ENCODE assay signal across 11 mouse cellular contexts in the genomic region with DNA sequence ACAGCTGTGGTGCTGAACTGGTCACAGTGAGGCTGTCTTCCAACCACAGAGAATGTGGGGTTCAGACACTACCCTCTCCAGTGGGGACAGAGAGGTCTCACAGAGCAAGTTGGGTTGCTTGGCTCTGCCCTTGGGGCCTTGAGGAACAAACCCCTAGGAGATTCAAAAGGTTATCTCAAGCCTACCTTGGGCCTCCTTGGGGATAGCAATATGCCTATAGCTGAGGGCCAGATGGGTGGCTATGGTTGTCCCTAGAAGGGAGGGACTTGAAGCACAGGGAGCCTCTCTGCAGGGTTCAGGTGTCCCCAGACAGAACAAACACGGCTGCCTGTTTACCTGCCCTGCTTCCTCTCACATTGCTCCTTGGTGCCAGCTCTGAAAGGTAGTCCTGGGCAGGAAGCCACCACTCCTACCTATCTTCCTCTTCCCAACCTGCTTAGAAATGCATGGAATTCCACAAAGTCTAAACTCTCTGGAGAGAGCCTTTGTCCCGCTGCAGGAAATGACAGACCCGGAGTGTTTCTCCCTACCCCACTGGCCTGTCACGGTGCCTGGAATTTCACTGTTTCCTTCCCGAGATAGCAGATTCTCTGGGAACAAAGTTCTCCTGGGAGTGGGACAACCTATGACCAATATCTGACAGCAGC. TPM values are rescaled to one million over a fixed set of nuclear protein-coding genes. Genes with fewer than 3 reads are reported as not detected.
DNase-seq lines count a peak whose midpoint lies in the region; ATAC-seq lines count a peak whose summit lies in the region.
"Had no signal": no experiment of that assay in that cellular context is flagged by ENCODE, and none has a peak within 500 bp of the region (broad histone marks: within the 10 kb centered on the region; RNA-seq: fewer than 3 reads in every experiment).

No protein-coding gene starts in this region.

- H3K4me3 ChIP-seq in heart, embryonic 13.5 days = no peak overlapping the region
- H3K4me3 ChIP-seq in kidney, embryonic 15.5 days (replicated peaks) = no peak overlapping the region
- no peak overlapping the region for H3K4me3 ChIP-seq in lung, embryonic 16.5 days (ENCODE audit: low read length)
- H3K4me3 ChIP-seq: erythroblast, embryonic 14.5 days had no signal

- peaks cover 58% of the 10 kb centered on the region for H3K4me1 ChIP-seq in heart, embryonic 13.5 days
- H3K4me1 ChIP-seq in kidney, embryonic 15.5 days = peaks cover 47% of the 10 kb centered on the region
- H3K4me1 ChIP-seq in lung, embryonic 16.5 days (replicated peaks; ENCODE audit: control insufficient read depth, insufficient read depth, low read length) = peaks cover 14% of the 10 kb centered on the region

- H3K27me3 ChIP-seq in heart, embryonic 13.5 days (replicated peaks) = no peaks in the 10 kb centered on the region
- no peaks in the 10 kb centered on the region for H3K27me3 ChIP-seq in kidney, embryonic 15.5 days
- H3K27me3 ChIP-seq in lung, embryonic 16.5 days (ENCODE audit: control insufficient read depth, insufficient read depth, low read depth, low read length) = no peaks in the 10 kb centered on the region

- peak overlapping the region; percentile 85 for H3K27ac ChIP-seq in heart, embryonic 13.5 days (replicated peaks)
- peak overlapping the region; percentile 59; the same call in 1 of the 2 replicates for H3K27ac ChIP-seq in kidney, embryonic 15.5 days
- peak overlapping the region; percentile 87 for H3K27ac ChIP-seq in lung, embryonic 16.5 days (ENCODE audit: low read length)
- H3K27ac ChIP-seq: hindbrain, embryonic 14.5 days had no signal

- H3K36me3 ChIP-seq in heart, embryonic 13.5 days = peaks cover 62% of the 10 kb centered on the region
- peaks cover 77% of the 10 kb centered on the region for H3K36me3 ChIP-seq in kidney, embryonic 15.5 days
- H3K36me3 ChIP-seq in lung, embryonic 16.5 days (ENCODE audit: control insufficient read depth, insufficient read depth, low read length) = peaks cover 29% of the 10 kb centered on the region

- DNase-seq in adrenal gland, postnatal 10 days = peak; percentile 27
- DNase-seq in adrenal gland, adult 2 months = no peak
- DNase-seq in ovary, postnatal 36 days (ENCODE audit: low spot score) = no peak
- no peak for DNase-seq in cerebellum, adult 9-11 months

- peak overlapping the region; percentile 52; the same call in 1 of the 2 replicates for H3K9ac ChIP-seq in heart, embryonic 13.5 days
- no peak overlapping the region for H3K9ac ChIP-seq in kidney, embryonic 15.5 days
- no peak overlapping the region for H3K9ac ChIP-seq in lung, embryonic 16.5 days (ENCODE audit: low read length)
- H3K9ac ChIP-seq: hindbrain, embryonic 14.5 days had no signal

- H3K9me3 ChIP-seq in heart, embryonic 13.5 days = no peaks in the 10 kb centered on the region
- no peaks in the 10 kb centered on the region for H3K9me3 ChIP-seq in kidney, embryonic 15.5 days (replicated peaks)
- H3K9me3 ChIP-seq in lung, embryonic 16.5 days (ENCODE audit: control insufficient read depth, low read length) = no peaks in the 10 kb centered on the region

- no peak overlapping the region for H3K4me2 ChIP-seq in heart, embryonic 13.5 days
- no peak overlapping the region for H3K4me2 ChIP-seq in kidney, embryonic 15.5 days
- no peak overlapping the region for H3K4me2 ChIP-seq in lung, embryonic 16.5 days (ENCODE audit: low read depth, low read length)
- H3K4me2 ChIP-seq: hindbrain, embryonic 14.5 days had no signal

- ATAC-seq in heart, embryonic 13.5 days (ENCODE audit: extremely low read depth, insufficient number of reproducible peaks, low FRiP score, low TSS enrichment) = no peak
- no peak for ATAC-seq in kidney, embryonic 15.5 days (replicated peaks; ENCODE audit: low FRiP score)
- peak; percentile 51 for ATAC-seq in lung, embryonic 16.5 days (ENCODE audit: low read depth)
- no peak for ATAC-seq in erythroblast, adult 5-6 weeks (replicated peaks; ENCODE audit: low FRiP score, poor library complexity, severe bottlenecking)

- WGBS in heart, embryonic 13.5 days = 12% methylated on average over 5 of the region's 5 CpGs
- 37% methylated on average over 5 of the region's 5 CpGs for WGBS in kidney, embryonic 15.5 days
- WGBS in lung, embryonic 16.5 days = 14% methylated on average over 5 of the region's 5 CpGs

RNA-seq across cellular contexts. Expression of gene Gm11037, which starts 6.7 kb away (rescaled TPM):
- total RNA-seq in adrenal gland, postnatal 10 days (2021) = not detected
- not detected for total RNA-seq in adrenal gland, adult 2 months (2021)
- not detected in 2 replicates for polyA plus RNA-seq in adrenal gland, adult 2 months (2012; rRNA removed)
- not detected in 2 replicates for polyA plus RNA-seq in heart, embryonic 13.5 days (2015; fragmentation: Nextera tagmentation; extraction: Ambion mirVana)
- polyA plus RNA-seq in kidney, embryonic 15.5 days (2015; fragmentation: Nextera tagmentation; extraction: Ambion mirVana) = not detected in 2 replicates
- polyA plus RNA-seq in lung, embryonic 16.5 days (2015; fragmentation: Nextera tagmentation; extraction: Ambion mirVana) = not detected in 2 replicates
- total RNA-seq in erythroblast, adult 5-6 weeks (2015; ENCODE audit: low replicate concordance) = not detected in 2 replicates
- total RNA-seq in erythroblast, adult 5-6 weeks (2017; ENCODE audit: low replicate concordance) = not detected in 2 replicates
- polyA plus RNA-seq: erythroblast, embryonic 14.5 days; hindbrain, embryonic 14.5 days; limb, embryonic 14.5 days had no signal

RNA-seq across cellular contexts. Expression of gene Hspa12b, which starts 12.9 kb away (rescaled TPM):
- 10 to 100 TPM; 23.5 to 27.5 TPM for total RNA-seq in adrenal gland, postnatal 10 days (2021)
- 10 to 100 TPM in 1 of 2 experiments, 1 to 10 TPM in 1; 6.9 to 12.6 TPM for total RNA-seq in adrenal gland, adult 2 months (2021)
- polyA plus RNA-seq in adrenal gland, adult 2 months (2012; rRNA removed) = 9.4 and 16.4 TPM in 2 replicates
- 8.1 and 8.4 TPM in 2 replicates for polyA plus RNA-seq in heart, embryonic 13.5 days (2015; fragmentation: Nextera tagmentation; extraction: Ambion mirVana)
- 20.3 and 21.3 TPM in 2 replicates for polyA plus RNA-seq in kidney, embryonic 15.5 days (2015; fragmentation: Nextera tagmentation; extraction: Ambion mirVana)
- 16.0 and 17.2 TPM in 2 replicates for polyA plus RNA-seq in lung, embryonic 16.5 days (2015; fragmentation: Nextera tagmentation; extraction: Ambion mirVana)
- total RNA-seq in erythroblast, adult 5-6 weeks (2015; ENCODE audit: low replicate concordance) = not detected in 2 replicates
- 0.14 TPM in 1 of 2 replicates, not detected in the other for total RNA-seq in erythroblast, adult 5-6 weeks (2017; ENCODE audit: low replicate concordance)

RNA-seq across cellular contexts. Expression of gene 1700037H04Rik, which starts 19.9 kb away (rescaled TPM):
- 10 to 100 TPM; 82.0 to 96.4 TPM for total RNA-seq in adrenal gland, postnatal 10 days (2021)
- 100 to 1,000 TPM; 114 to 123 TPM for total RNA-seq in adrenal gland, adult 2 months (2021)
- 195 and 319 TPM in 2 replicates for polyA plus RNA-seq in adrenal gland, adult 2 months (2012; rRNA removed)
- 69.0 and 71.4 TPM in 2 replicates for polyA plus RNA-seq in heart, embryonic 13.5 days (2015; fragmentation: Nextera tagmentation; extraction: Ambion mirVana)
- polyA plus RNA-seq in kidney, embryonic 15.5 days (2015; fragmentation: Nextera tagmentation; extraction: Ambion mirVana) = 82.9 and 91.1 TPM in 2 replicates
- polyA plus RNA-seq in lung, embryonic 16.5 days (2015; fragmentation: Nextera tagmentation; extraction: Ambion mirVana) = 57.9 and 63.5 TPM in 2 replicates
- total RNA-seq in erythroblast, adult 5-6 weeks (2015; ENCODE audit: low replicate concordance) = 77.1 and 92.0 TPM in 2 replicates
- total RNA-seq in erythroblast, adult 5-6 weeks (2017; ENCODE audit: low replicate concordance) = 33.9 and 49.3 TPM in 2 replicates

RNA-seq across cellular contexts. Expression of gene Cenpb, which starts 39.9 kb away (rescaled TPM):
- 10 to 100 TPM; 76.2 to 86.6 TPM for total RNA-seq in adrenal gland, postnatal 10 days (2021)
- total RNA-seq in adrenal gland, adult 2 months (2021) = 10 to 100 TPM; 47.7 to 88.5 TPM
- 94.5 and 107 TPM in 2 replicates for polyA plus RNA-seq in adrenal gland, adult 2 months (2012; rRNA removed)
- polyA plus RNA-seq in heart, embryonic 13.5 days (2015; fragmentation: Nextera tagmentation; extraction: Ambion mirVana) = 6.8 and 7.0 TPM in 2 replicates
- polyA plus RNA-seq in kidney, embryonic 15.5 days (2015; fragmentation: Nextera tagmentation; extraction: Ambion mirVana) = 10.6 and 10.8 TPM in 2 replicates
- polyA plus RNA-seq in lung, embryonic 16.5 days (2015; fragmentation: Nextera tagmentation; extraction: Ambion mirVana) = 8.4 and 9.5 TPM in 2 replicates
- 0.96 and 3.8 TPM in 2 replicates for total RNA-seq in erythroblast, adult 5-6 weeks (2015; ENCODE audit: low replicate concordance)
- total RNA-seq in erythroblast, adult 5-6 weeks (2017; ENCODE audit: low replicate concordance) = 6.4 and 7.7 TPM in 2 replicates

RNA-seq across cellular contexts. Expression of gene Cdc25b, which starts 46.7 kb away (rescaled TPM):
- total RNA-seq in adrenal gland, postnatal 10 days (2021) = 10 to 100 TPM; 13.6 to 22.4 TPM
- total RNA-seq in adrenal gland, adult 2 months (2021) = 1 to 10 TPM; 3.4 to 5.5 TPM
- 7.7 and 9.7 TPM in 2 replicates for polyA plus RNA-seq in adrenal gland, adult 2 months (2012; rRNA removed)
- 36.6 and 41.2 TPM in 2 replicates for polyA plus RNA-seq in heart, embryonic 13.5 days (2015; fragmentation: Nextera tagmentation; extraction: Ambion mirVana)
- polyA plus RNA-seq in kidney, embryonic 15.5 days (2015; fragmentation: Nextera tagmentation; extraction: Ambion mirVana) = 62.1 and 71.5 TPM in 2 replicates
- polyA plus RNA-seq in lung, embryonic 16.5 days (2015; fragmentation: Nextera tagmentation; extraction: Ambion mirVana) = 61.0 TPM in 2 replicates
- total RNA-seq in erythroblast, adult 5-6 weeks (2015; ENCODE audit: low replicate concordance) = 160 and 210 TPM in 2 replicates
- total RNA-seq in erythroblast, adult 5-6 weeks (2017; ENCODE audit: low replicate concordance) = 363 and 459 TPM in 2 replicates
